Mouse (Mus musculus): Measurements from ENCODE around the gene Opcml.

GRCm38 (mm10) chr9:28328434-28328833, 537.9 kb downstream of the Opcml start:
- no peak for TF ChIP-seq CTCF (IDR thresholded peaks at IDR 0.05; ENCODE audit: low read depth)
- no peak for TF ChIP-seq EP300 (IDR thresholded peaks at IDR 0.05; ENCODE audit: low read depth)
